Mouse (Mus musculus) lung, postnatal 36 days (tissue): Measurements from ENCODE around the gene Agtr2.
"Not testable (repeated sequence)": the region's sequence is repeated elsewhere in the genome, so short reads cannot be mapped to it uniquely, and the experiment has no call there.

Source experiments
- DNase-seq: peaks from one replicate; pipeline ENCODE4 v3.0.0; 2022; ENCODE audit warnings: mixed read lengths

Agtr2 gene

DNA sequence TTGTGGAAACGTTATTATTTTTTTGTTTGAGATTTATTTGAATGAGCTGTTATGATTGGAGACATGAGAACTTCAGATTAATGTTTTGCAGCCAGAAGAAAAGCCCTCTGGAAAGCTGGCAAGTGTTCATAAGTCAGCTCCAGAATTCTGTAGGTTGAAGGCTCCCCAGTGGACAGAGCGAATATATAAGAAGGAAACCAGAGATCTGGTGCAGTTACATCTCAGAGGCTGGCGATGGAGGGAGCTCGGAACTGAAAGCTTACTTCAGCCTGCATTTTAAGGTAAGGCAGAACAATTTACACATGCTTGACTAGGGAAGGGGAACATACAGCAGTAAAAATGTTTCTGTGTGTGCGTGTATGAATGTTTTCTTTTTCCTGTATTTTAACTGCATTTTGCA is at the start of gene Agtr2:
Gene Agtr2, plus strand, starts transcription at position 131 of the 400 bp plus-strand sequence.
- DNase-seq, result no peak

DNA sequence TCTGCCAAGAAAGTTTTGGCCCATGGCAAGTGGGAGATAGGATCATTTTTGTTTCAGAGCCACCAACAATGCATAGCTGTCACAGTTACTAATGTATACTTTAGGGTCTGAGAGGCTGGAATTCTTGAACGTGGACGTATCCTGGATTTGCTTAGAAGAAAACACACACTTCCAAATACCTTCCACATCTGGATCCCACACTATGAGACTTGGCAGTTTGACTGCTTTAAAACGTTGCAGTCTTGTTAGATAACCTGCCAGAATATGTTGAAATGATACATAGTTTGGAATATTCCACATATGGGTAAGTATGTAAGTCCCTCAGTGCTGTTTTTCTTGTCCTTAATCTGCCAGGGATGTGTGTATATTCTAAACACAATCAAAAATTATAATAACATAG is 31.8 kb upstream of the Agtr2 start:
- DNase-seq, result no peak

DNA sequence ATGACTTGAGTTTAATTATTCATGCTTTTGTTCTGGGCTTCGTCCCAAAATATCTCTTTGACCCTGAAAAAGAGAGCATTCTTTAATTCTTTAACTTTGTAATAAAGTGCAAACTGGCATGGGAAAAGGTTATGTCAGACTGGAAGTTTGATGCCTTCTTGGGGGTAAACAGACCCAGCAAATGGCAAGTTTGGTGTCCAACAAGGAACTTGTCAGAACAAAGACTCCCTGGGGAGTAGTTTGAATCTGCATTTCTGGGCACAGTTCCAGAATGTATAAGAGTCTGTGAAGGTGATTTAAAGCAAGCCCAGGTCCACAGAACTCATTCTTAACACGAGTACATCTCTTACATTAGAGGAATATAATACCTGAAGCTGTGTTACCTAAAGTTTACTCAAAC is 3.8 kb downstream of the Agtr2 start:
- DNase-seq, result no peak

DNA sequence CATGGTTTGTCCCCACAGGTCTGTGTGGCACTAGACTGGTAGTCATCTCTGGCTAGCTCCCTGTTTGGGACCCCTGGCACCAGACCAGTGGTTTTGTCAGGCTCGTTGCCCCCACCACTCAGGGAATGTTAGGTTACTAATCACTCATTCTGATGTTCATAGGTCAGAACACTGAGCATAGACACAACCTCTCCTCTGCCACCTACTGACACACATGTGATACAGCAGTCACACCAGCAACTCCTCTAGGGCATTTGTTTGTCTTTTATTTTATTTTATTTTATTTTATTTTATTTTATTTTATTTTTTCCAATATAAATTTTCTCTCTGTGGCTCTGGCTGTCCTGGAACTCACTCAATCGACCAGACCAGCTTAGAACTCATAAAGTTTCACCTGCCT is 15.9 kb downstream of the Agtr2 start:
- no peak for DNase-seq

DNA sequence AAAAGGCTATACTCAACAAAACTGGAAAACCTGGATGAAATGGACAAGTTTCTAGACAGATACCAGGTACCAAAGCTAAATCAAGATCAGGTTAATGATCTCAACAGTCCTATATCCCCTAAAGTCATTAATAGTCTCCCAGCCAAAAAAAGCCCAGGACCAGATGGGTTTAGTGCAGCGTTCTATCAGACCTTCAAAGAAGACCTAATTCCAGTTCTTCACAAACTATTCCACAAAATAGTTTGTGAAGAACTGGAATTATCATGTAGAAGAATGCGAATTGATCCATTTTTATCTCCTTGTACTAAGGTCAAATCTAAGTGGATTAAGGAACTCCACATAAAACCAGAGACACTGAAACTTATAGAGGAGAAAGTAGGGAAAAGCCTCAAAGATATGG is 23.0 kb downstream of the Agtr2 start:
- DNase-seq, result not testable (repeated sequence)

DNA sequence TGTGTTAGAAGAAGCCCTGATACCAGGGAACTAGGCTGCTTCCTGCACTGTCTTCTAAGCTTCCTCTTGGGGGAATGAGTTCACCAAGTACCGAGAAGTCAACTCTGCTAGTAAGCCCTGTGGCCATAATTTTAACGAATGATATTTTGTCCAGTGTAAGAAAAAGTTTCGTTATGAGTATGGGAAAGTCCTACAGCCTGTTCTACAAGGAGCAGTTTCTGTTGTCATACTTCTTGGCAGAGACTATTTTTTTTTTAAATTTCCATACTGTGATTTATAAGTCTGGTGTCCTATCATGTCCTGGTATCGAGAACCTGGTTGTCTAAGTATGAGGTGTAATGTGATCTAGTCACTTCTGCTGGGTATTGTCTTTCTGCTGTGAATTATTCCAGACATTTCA is 38.2 kb downstream of the Agtr2 start:
- no peak for DNase-seq
